Mouse (Mus musculus) E14TG2a.4 (cell line): ENCODE measurements at regions not wholly inside any gene's neighbourhood (a gene's known extent, or its start where the extent isn't known, plus 50 kb on each side); places are given as distances from the start of the nearest gene placed in this dataset.

Source experiments
- CTCF ChIP-seq: conservative IDR thresholded peaks from 2 replicates; pipeline ENCODE4 v1.5.1; 2014; ENCODE audit warnings: low read length
- POU5F1 ChIP-seq: IDR thresholded peaks from 2 replicates; pipeline ENCODE4 v1.6.1; 2014; ENCODE audit warnings: low read length, borderline replicate concordance

DNA sequence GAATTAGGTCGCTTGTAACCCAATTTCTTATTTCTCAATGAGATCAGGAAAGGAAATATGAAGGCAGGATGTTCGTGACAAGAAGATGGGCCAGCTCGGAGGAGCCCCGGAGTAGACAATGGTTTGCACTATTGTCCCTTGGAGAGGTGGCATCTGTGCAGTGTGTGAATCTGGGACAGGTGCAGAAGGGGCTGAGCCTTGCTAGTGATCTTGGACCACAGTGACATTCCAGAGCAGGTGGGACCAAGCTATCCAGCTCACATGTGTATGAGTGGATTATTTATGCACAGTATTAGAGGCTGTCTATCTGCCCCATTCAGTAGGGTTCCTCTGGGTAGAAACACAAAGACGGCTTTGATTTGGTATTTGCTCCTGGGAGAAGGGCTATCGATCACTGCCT is 66.0 kb upstream of the Nrp1 start:
- no peak for TF ChIP-seq CTCF
- no peak for TF ChIP-seq POU5F1
